Mouse (Mus musculus): Measurements from ENCODE around the gene Morn1.

DNA sequence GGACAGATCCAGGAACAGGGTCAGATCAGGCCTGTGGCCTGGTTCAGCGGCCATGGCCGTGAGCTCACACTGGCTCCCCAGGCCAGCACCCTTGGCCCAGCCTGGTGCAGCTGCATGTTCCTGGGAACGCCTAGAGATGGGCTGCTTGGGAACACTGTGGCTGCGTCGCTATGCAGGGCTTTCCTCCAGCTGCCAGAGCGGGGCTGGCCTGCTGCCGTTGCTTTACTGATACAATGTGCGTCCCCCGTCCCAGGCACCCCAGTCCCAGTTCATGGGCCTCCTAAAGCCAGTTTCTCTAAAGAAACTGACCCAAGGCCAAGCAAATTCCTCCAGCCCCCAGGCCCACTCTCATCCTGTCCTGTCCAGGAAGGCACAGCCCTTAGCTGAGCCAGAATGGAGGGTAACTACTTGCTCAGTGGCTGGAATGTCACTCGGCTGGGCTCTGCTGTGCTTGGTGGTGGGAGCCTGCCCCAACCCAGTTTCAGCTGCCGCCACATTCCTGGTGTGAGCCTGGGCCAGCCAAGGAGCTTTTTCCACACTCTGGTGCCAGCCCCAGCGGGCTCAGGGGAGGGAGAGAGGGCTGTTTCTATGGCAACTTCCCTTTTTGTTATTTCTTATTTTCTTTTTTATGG lies 57.6 kb downstream of the Morn1 start:
- TF ChIP-seq CTCF (IDR thresholded peaks at IDR 0.05; ENCODE audit: insufficient read depth, low read length) = no peak
- TF ChIP-seq POLR2A (IDR thresholded peaks at IDR 0.05; ENCODE audit: borderline replicate concordance, extremely low read depth, low read depth, low read length) = no peak

Measured in lung, adult 2 months (tissue).